24 mouse cellular contexts compared by ENCODE assay signal in genomic region chr2:162571037-162571436, GRCm38 (mm10).
"Had no signal": no experiment of that assay in that cellular context is flagged by ENCODE, and none has a peak within 500 bp of the region (broad histone marks: within the 10 kb centered on the region; RNA-seq: fewer than 3 reads in every experiment).

No protein-coding gene starts in this region.

- H3K36me3 ChIP-seq: heart, embryonic 10.5 days; heart, embryonic 12.5 days; hindbrain, embryonic 10.5 days; hindbrain, embryonic 12.5 days; intestine, embryonic 15.5 days; limb, embryonic 10.5 days; limb, embryonic 12.5 days had no signal

- DNase-seq: gastrocnemius, adult 2 months; gastrocnemius, postnatal 10 days; gastrocnemius, postnatal 25 days; heart, adult 18-20 months; heart, postnatal 10 days; heart, postnatal 4 days; kidney, adult 18-20 months; kidney, adult 8-10 months; kidney, postnatal 10 days; kidney, postnatal 25 days; kidney, postnatal 4 days; liver had no signal

- H3K9me3 ChIP-seq: heart, embryonic 10.5 days; heart, embryonic 12.5 days; hindbrain, embryonic 10.5 days; hindbrain, embryonic 12.5 days; intestine, embryonic 15.5 days; limb, embryonic 10.5 days; limb, embryonic 12.5 days had no signal

- ATAC-seq: hindbrain, embryonic 16.5 days; inflammation-experienced regulatory T-cells, adult 6 months; intestine, embryonic 15.5 days; intestine, postnatal 0 days had no signal

- H3K4me1 ChIP-seq: heart, embryonic 10.5 days; heart, embryonic 12.5 days; hindbrain, embryonic 10.5 days; hindbrain, embryonic 12.5 days; intestine, embryonic 15.5 days; limb, embryonic 12.5 days had no signal

- H3K4me3 ChIP-seq: gastrocnemius, adult 2 months; heart, embryonic 10.5 days; heart, embryonic 12.5 days; hindbrain, embryonic 10.5 days; hindbrain, embryonic 12.5 days; intestine, embryonic 15.5 days; layer of hippocampus, adult 2 months; left cerebral cortex, adult 2 months; limb, embryonic 10.5 days; limb, embryonic 12.5 days had no signal

- H3K27me3 ChIP-seq: heart, embryonic 12.5 days; hindbrain, embryonic 12.5 days; intestine, embryonic 15.5 days; limb, embryonic 12.5 days had no signal
